Mouse (Mus musculus): ENCODE measurements around the gene Cwf19l2. TPM values are rescaled to one million over a fixed set of nuclear protein-coding genes. Genes with fewer than 3 reads are reported as not detected.

The Cwf19l2 gene
- polyA plus RNA-seq (2012; rRNA removed), result 4.7 and 5.4 TPM in 2 replicates

DNA sequence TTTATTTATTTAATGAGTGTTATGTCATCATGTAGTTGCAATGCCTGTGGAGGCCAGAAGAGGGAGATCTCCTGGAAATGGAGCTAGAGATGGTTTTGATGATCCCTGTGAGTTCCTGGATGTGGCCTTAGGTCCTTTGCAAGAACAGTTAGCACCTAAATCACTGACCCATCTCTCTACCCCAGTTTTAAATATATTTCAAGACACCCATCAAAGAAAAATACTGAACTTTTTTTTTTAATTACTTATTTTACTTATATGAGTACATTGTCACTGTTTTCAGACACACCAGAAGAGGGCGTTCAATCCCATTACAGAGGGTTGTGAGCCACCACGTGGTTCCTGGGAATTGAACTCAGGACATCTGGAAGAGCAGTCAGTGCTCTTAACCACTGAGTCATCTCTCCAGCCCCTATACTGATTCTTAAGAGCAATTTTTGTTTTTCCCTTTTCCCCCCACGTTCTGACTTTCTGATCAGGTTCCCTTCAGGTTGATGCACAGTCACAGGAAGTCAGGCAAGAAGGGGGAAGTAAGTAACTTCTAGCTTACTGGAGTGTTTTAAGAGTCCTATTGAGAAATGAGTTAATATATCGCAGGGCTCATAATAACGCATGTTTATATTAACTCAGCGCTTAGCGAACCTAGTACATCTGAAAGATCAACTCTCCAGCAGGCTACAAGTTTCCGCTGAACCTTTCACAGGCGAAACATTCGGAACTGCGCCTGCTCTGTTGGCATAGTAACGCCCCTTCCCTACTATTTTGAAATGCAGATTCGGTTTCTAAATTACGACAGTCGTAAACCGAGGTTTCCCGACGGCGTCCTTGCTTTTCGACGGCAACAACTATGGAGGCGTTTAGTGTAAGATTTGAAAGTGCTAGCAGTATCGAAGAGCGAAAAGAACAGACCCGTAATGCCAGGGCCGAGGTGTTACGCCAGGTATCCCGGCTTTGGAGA is at the start of gene Cwf19l2:
TSS of gene Cwf19l2 (plus strand) at position 342 of the 958 bp plus-strand sequence.

Other genes with a start within 250 kb of the Cwf19l2 start
- gene Alkbh8, start 68.5 kb upstream of the Cwf19l2 start, polyA plus RNA-seq (2012; rRNA removed), result 14.7 and 16.4 TPM in 2 replicates
- gene Gucy1a2, start 129.2 kb downstream of the Cwf19l2 start, polyA plus RNA-seq (2012; rRNA removed), result 2.7 and 2.8 TPM in 2 replicates

Measured in central nervous system, embryonic 14 days (tissue).